Mouse (Mus musculus) kidney, embryonic 16.5 days (tissue): ENCODE data around the gene Smarca2. TPM values are rescaled to one million over a fixed set of nuclear protein-coding genes. Genes with fewer than 3 reads are reported as not detected.

ENCODE experiments used
- ATAC-seq: fragments of 200-750 bp; cut with Nextera tagmentation; 2 replicates; pipeline ENCODE4 v1.8.0; 2017; ENCODE audit warnings: moderate TSS enrichment; ENCODE audit not compliant: low FRiP score, low TSS enrichment
- H3K27ac ChIP-seq: fragments of 300-500 bp; sonication (generic); 2 replicates; pipeline ENCODE4 v1.5.1; 2014; ENCODE audit warnings: low read length
- H3K27me3 ChIP-seq: fragments of 300-500 bp; sonication (generic); 2 replicates; pipeline ENCODE4 v1.6.1; 2014; ENCODE audit warnings: low read length, control low read depth, mixed read lengths; ENCODE audit not compliant: insufficient read depth
- H3K36me3 ChIP-seq: fragments of 300-500 bp; sonication (generic); 2 replicates; pipeline ENCODE4 v1.6.1; 2014; ENCODE audit warnings: low read length, control low read depth, mixed read lengths; ENCODE audit not compliant: insufficient read depth
- H3K4me1 ChIP-seq: fragments of 300-500 bp; sonication (generic); 2 replicates; pipeline ENCODE4 v1.6.1; 2014; ENCODE audit warnings: low read length, control low read depth, mixed read lengths; ENCODE audit not compliant: insufficient read depth
- H3K4me2 ChIP-seq: fragments of 300-500 bp; sonication (generic); replicated peaks from 2 replicates; pipeline ENCODE4 v1.6.1; 2014; ENCODE audit warnings: low read depth, low read length
- H3K4me3 ChIP-seq: fragments of 300-500 bp; sonication (generic); 2 replicates; pipeline ENCODE4 v1.5.1; 2014; ENCODE audit warnings: mild to moderate bottlenecking, low read length
- H3K9ac ChIP-seq: fragments of 300-500 bp; sonication (generic); replicated peaks from 2 replicates; pipeline ENCODE4 v1.6.1; 2014; ENCODE audit warnings: low read length
- H3K9me3 ChIP-seq: fragments of 300-500 bp; sonication (generic); 2 replicates; pipeline ENCODE4 v1.6.1; 2016; ENCODE audit warnings: low read length, control low read depth
- WGBS: fragments of 180-500 bp; shearing (Covaris S2); extraction: QIAGEN DNeasy Blood & Tissue Kit; methylation state at CpG from one replicate; pipeline ENCODE4 v1.1.7; 2014; 5-methylcytosine and 5-hydroxymethylcytosine counted together
- polyA plus RNA-seq: library from polyadenylated mRNA; unstranded; fragments of >200 nt; fragmentation: Nextera tagmentation; extraction: Ambion mirVana; gene quantifications from 2 replicates; pipeline ENCODE4 v1.2.1, GENCODE M21; 2015

Gene Smarca2
- polyA plus RNA-seq, 1 experiment from 2014 or later = 40.5 TPM

DNA sequence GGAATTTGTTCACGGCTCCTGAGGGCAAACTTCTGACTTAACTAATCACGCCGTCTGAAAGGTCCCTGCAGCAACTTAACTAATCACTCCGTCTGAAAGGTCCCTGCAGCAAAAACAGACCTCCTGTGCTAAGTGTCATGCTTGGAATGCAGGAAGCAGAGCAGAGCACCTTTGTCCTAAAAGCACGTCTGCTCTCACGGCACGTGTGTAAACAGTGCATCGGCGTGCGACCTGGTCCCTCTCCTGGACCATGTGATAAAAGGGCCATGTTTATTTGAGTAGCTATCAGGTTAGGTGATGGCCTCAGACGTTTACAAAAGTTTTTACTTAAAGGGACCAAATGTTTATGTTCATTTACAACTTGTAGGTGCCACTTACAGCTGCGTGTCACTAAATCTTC lies 104.2 kb downstream of the Smarca2 start:
- H3K9me3 ChIP-seq = no peaks in the 10 kb centered on the region
- ATAC-seq = no peak
- no peak overlapping the region for H3K9ac ChIP-seq
- no peak overlapping the region for H3K4me3 ChIP-seq
- WGBS = 25% methylated on average over 12 of the region's 12 CpGs
- H3K4me2 ChIP-seq = no peak overlapping the region
- H3K27ac ChIP-seq = no peak overlapping the region
- no peaks in the 10 kb centered on the region for H3K27me3 ChIP-seq
- H3K36me3 ChIP-seq = no peaks in the 10 kb centered on the region
- peaks cover 10% of the 10 kb centered on the region for H3K4me1 ChIP-seq

DNA sequence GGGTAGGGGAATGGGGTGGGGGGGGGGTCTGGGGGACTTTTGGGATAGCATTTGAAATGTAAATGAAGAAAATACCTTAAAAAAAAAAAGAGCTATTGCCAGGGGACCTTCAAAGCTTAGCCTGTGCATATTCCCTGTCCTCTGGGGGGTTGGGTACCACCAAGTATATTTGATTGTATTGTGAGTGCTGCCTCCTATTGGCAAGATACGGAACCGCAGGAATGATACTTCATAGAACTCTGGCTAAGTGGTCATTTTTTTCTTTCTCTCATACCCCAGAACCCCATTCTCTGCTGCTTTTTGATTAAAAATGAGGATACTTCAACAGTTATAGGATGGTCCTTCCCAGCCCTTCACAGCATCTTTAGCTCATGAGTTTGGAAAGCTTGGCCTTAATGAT lies 106.4 kb downstream of the Smarca2 start:
- Histone ChIP-seq H3K9ac (no peak overlapping the region), H3K4me3 (no peak overlapping the region), H3K9me3 (no peaks in the 10 kb centered on the region), H3K27me3 (no peaks in the 10 kb centered on the region), H3K4me2 (no peak overlapping the region), H3K4me1 (peaks cover 3% of the 10 kb centered on the region), H3K36me3 (no peaks in the 10 kb centered on the region), H3K27ac (no peak overlapping the region)
- ATAC-seq = no peak
- WGBS = 36% methylated on average over 2 of the region's 2 CpGs

GRCm38 (mm10) chr19:26716217-26716616 lies 111.4 kb downstream of the Smarca2 start:
- 0 out of 2 replicates have a peak overlapping the region, but pooled peaks have one; percentile 15 for H3K27ac ChIP-seq
- ATAC-seq = no peak
- H3K4me3 ChIP-seq = no peak overlapping the region
- no peak overlapping the region for H3K4me2 ChIP-seq
- no peaks in the 10 kb centered on the region for H3K36me3 ChIP-seq
- H3K27me3 ChIP-seq = no peaks in the 10 kb centered on the region
- H3K9me3 ChIP-seq = no peaks in the 10 kb centered on the region
- no peak overlapping the region for H3K9ac ChIP-seq
- no peaks in the 10 kb centered on the region for H3K4me1 ChIP-seq
- WGBS = 67% methylated on average over 9 of the region's 9 CpGs

DNA sequence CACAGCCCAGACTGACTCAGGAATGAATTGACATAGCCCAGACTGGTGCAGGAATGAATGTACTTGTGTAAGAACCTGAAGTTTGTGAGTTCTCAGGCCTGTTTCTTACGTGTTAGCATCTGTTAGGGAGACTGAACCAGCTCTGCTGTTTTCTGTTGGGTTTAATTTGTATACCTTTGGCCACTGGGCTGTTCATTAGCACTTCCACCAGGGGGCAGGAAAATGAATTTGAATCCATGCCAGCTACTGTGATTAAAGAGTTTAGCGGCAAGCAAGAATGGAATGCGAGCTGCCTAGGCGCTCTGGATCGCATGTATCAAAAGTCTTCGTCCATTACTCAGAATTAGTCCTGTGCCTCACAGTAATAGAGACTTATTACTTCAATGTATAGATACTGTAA lies 113.4 kb downstream of the Smarca2 start:
- Histone ChIP-seq H3K27ac (no peak overlapping the region), H3K4me3 (no peak overlapping the region)
- ATAC-seq = peak; percentile 63; the same call in 1 of the 2 replicates

DNA sequence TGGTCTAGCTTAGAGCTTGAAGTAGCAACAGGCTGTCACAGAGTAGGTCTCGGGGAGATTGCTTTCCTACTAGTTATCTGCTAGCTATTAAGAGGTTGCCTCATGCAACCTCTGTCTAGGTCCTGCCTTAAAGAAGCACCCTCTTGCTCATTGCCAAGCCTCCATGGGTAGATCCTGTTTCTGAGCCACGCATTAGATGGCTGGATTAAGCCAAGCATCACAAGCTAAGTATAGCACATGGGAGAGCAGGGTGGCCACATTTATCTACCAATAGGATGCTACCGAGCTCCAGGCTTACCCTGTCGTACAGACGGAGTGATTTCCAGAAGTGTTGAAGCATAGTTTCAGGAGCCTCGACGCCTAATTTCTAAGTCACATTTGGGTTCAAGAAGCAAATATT lies 114.3 kb downstream of the Smarca2 start:
- H3K36me3 ChIP-seq = no peaks in the 10 kb centered on the region
- H3K27ac ChIP-seq = no peak overlapping the region
- no peak overlapping the region for H3K4me2 ChIP-seq
- ATAC-seq = no peak
- no peaks in the 10 kb centered on the region for H3K27me3 ChIP-seq
- H3K9ac ChIP-seq = no peak overlapping the region
- H3K4me1 ChIP-seq = no peaks in the 10 kb centered on the region
- 92% methylated on average over 7 of the region's 7 CpGs for WGBS
- H3K4me3 ChIP-seq = no peak overlapping the region
- H3K9me3 ChIP-seq = no peaks in the 10 kb centered on the region

More for the DNA sequence above, 113.4 kb downstream of the Smarca2 start:
- H3K9ac ChIP-seq = no peak overlapping the region
- H3K9me3 ChIP-seq = no peaks in the 10 kb centered on the region
- no peaks in the 10 kb centered on the region for H3K4me1 ChIP-seq
- no peak overlapping the region for H3K4me2 ChIP-seq
- WGBS = 17% methylated on average over 6 of the region's 6 CpGs
- H3K36me3 ChIP-seq = no peaks in the 10 kb centered on the region
- H3K27me3 ChIP-seq = no peaks in the 10 kb centered on the region

DNA sequence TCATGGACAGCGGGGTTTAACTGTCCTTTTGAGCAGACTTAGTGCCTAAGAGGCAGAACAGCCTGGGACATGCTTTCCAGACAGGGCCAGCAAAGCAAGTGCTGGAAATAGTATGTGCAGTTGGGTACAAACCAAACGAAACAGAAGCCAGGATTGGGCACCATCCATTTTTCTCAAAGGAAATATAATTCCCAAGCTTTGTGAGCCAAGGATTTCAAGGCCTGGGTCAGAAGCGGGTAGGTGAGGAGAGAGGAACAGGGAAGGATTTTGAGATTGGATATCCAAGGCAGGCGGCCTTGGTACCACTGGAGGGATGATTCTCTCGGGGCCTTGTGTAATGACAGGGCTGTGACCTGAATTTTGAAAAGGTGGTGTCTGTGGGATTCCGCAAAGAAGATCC lies 116.9 kb downstream of the Smarca2 start:
- Histone ChIP-seq H3K4me1 (no peaks in the 10 kb centered on the region), H3K27ac (no peak overlapping the region), H3K4me2 (no peak overlapping the region), H3K4me3 (no peak overlapping the region), H3K9me3 (no peaks in the 10 kb centered on the region), H3K9ac (no peak overlapping the region), H3K27me3 (no peaks in the 10 kb centered on the region), H3K36me3 (no peaks in the 10 kb centered on the region)
- no peak for ATAC-seq
- WGBS = 85% methylated on average over 6 of the region's 6 CpGs

DNA sequence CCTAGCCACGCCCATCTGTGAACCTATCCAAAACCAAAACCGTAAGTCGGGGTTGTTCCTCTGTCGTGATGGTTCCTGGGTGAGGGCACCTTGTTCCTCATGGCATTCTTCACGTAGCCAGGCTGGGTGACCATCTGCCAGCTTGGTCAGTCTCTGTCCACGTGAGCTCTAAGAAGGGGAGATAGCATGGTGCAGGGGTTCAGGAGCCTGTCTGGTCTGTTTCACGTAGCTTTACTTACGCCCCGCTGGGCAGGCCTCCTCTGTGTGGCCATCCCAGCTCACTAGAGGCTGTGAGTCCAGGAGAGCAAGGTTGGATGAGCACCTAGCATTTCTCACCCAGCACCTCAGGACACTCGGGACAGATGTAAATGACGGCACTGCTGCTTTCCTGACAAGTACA lies 119.0 kb downstream of the Smarca2 start:
- no peak for ATAC-seq
- Histone ChIP-seq H3K4me2 (no peak overlapping the region), H3K9ac (no peak overlapping the region), H3K9me3 (no peaks in the 10 kb centered on the region), H3K4me1 (no peaks in the 10 kb centered on the region), H3K4me3 (no peak overlapping the region), H3K27ac (no peak overlapping the region), H3K27me3 (no peaks in the 10 kb centered on the region), H3K36me3 (no peaks in the 10 kb centered on the region)
- WGBS = 87% methylated on average over 11 of the region's 11 CpGs

DNA sequence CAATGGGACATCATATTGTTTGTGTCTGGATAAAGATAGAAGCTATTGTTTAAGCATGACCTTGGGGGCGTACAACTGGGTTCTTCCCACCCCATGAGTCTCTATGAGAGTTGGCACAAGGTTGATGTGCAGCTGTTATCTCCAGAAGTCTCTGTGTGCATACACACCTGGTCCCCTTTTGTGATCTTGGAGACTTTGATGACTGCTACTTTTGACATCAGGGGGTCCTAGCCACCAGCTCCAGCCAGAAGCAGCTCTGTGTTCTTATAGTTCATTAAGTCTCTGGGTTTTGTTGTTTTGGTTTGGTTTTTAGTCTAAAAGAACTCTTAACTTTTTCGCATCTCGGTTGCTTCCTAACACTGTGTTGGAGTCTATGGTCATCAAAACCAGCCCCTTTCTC lies 119.8 kb downstream of the Smarca2 start:
- Histone ChIP-seq H3K27me3 (no peaks in the 10 kb centered on the region), H3K36me3 (no peaks in the 10 kb centered on the region), H3K9me3 (no peaks in the 10 kb centered on the region), H3K9ac (no peak overlapping the region), H3K4me3 (no peak overlapping the region), H3K4me2 (no peak overlapping the region), H3K27ac (no peak overlapping the region), H3K4me1 (no peaks in the 10 kb centered on the region)
- ATAC-seq = no peak
- WGBS = 93% methylated on average over 3 of the region's 3 CpGs

GRCm38 (mm10) chr19:26727796-26728195 lies 122.9 kb downstream of the Smarca2 start:
- Histone ChIP-seq H3K4me2 (no peak overlapping the region), H3K4me1 (no peaks in the 10 kb centered on the region), H3K9me3 (no peaks in the 10 kb centered on the region), H3K9ac (no peak overlapping the region), H3K4me3 (no peak overlapping the region), H3K27me3 (no peaks in the 10 kb centered on the region), H3K27ac (no peak overlapping the region), H3K36me3 (no peaks in the 10 kb centered on the region)
- no peak for ATAC-seq
- WGBS = 57% methylated on average over 9 of the region's 9 CpGs

DNA sequence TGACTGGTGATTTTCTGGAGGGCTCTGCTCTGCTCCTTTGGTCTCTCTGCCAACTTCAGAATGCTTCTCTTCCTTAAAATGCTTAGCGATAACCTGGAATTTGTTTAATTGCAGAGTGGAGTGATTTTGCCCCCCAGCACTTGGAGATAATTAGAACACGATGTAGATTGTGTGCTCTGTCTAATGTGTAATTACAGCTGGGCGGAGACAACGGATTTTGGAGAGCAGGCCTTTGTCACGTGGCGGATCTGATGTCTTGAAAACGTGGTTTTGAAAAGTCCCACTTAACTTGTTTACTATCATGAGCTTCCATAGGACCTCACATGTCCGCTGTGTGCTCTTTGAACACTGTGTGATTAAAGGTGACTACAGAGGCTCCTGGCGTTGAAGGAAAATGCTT lies 125.6 kb downstream of the Smarca2 start:
- H3K4me1 ChIP-seq = 0 out of 2 replicates have a peak, but pooled peaks cover 3% of the 10 kb centered on the region
- H3K36me3 ChIP-seq = no peaks in the 10 kb centered on the region
- no peaks in the 10 kb centered on the region for H3K9me3 ChIP-seq
- H3K27ac ChIP-seq = no peak overlapping the region
- no peak for ATAC-seq
- no peak overlapping the region for H3K9ac ChIP-seq
- 70% methylated on average over 9 of the region's 9 CpGs for WGBS
- no peak overlapping the region for H3K4me3 ChIP-seq
- no peak overlapping the region for H3K4me2 ChIP-seq
- no peaks in the 10 kb centered on the region for H3K27me3 ChIP-seq
